Mouse (Mus musculus): Measurements from ENCODE around the gene Arxes2. TPM values are rescaled to one million over a fixed set of nuclear protein-coding genes. Genes with fewer than 3 reads are reported as not detected.

Arxes2 gene
- 6.6 TPM for polyA plus RNA-seq (2014; fragmentation: Illumina TruSeq; extraction: RNeasy Lipid Tissue Mini Kit (QIAGEN cat#74804); ENCODE audit: low replicate concordance)

DNA sequence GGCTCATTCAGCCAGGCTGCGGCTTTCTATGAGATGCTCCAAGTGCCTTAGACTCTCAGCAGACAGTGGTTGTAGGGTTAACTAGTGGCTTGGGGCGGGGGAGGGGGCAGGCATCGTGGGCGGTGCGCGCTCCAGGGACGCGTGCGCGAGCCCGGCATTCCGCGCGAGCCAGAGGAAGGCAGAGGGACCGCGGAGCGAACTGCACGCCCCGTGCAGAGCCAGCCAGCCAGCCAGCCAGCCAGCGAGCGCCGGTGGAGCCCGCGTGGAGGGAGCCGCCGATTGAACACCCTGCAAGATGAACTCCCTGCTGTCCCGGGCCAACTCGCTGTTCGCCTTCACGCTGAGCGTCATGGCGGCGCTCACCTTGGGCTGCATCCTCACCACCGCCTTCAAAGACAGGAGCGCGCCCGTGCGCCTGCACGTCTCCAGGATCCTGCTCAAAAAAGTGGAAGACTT is at the start of gene Arxes2:
Gene Arxes2, plus strand, starts transcription at position 161 of the 456 bp plus-strand sequence.

DNA sequence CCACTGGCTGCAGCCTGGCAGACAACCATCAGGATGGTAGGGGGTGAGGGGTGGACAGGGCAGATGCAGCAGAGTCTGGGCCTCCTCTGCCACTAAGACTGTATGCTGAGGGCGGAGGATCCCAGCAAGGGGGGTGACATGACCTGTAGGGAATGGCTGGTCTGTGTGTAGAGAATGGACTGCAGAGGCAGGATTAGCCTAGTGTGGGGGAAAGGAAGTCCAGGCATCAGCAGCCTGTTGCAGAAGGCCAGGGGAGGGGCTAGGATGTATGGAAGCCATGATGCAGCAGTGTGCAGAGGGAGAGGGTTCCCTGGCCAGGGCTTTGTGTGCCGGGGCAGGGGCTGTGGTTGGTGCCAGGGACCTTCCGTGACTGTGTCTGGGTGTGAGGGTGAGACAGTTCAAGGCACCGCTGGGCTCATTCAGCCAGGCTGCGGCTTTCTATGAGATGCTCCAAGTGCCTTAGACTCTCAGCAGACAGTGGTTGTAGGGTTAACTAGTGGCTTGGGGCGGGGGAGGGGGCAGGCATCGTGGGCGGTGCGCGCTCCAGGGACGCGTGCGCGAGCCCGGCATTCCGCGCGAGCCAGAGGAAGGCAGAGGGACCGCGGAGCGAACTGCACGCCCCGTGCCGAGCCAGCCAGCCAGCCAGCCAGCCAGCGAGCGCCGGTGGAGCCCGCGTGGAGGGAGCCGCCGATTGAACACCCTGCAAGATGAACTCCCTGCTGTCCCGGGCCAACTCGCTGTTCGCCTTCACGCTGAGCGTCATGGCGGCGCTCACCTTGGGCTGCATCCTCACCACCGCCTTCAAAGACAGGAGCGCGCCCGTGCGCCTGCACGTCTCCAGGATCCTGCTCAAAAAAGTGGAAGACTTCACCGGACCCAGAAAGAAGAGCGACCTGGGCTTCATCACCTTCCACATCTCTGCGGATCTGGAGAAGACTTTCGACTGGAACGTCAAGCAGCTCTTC is 39.5 kb downstream of the Arxes2 start, which contains the start of gene Arxes1:
Gene Arxes1, plus strand, starts transcription at position 569 of the 965 bp plus-strand sequence.

Other genes with a start within 250 kb of the Arxes2 start
- 7.4 TPM for gene Bhlhb9, start 196.2 kb upstream of the Arxes2 start, polyA plus RNA-seq (2014; fragmentation: Illumina TruSeq; extraction: RNeasy Lipid Tissue Mini Kit (QIAGEN cat#74804); ENCODE audit: low replicate concordance)
- 2.4 TPM for gene Gprasp2, start 154.8 kb upstream of the Arxes2 start, polyA plus RNA-seq (2014; fragmentation: Illumina TruSeq; extraction: RNeasy Lipid Tissue Mini Kit (QIAGEN cat#74804); ENCODE audit: low replicate concordance)
- 1.0 TPM for gene Arxes1, start 39.5 kb downstream of the Arxes2 start, polyA plus RNA-seq (2014; fragmentation: Illumina TruSeq; extraction: RNeasy Lipid Tissue Mini Kit (QIAGEN cat#74804); ENCODE audit: low replicate concordance)
- 1.9 TPM for gene Bex2, start 74.4 kb downstream of the Arxes2 start, polyA plus RNA-seq (2014; fragmentation: Illumina TruSeq; extraction: RNeasy Lipid Tissue Mini Kit (QIAGEN cat#74804); ENCODE audit: low replicate concordance)
- gene Nxf3, start 91.4 kb downstream of the Arxes2 start, polyA plus RNA-seq (2014; fragmentation: Illumina TruSeq; extraction: RNeasy Lipid Tissue Mini Kit (QIAGEN cat#74804); ENCODE audit: low replicate concordance), result not detected
- gene Bex4, start 145.2 kb downstream of the Arxes2 start, polyA plus RNA-seq (2014; fragmentation: Illumina TruSeq; extraction: RNeasy Lipid Tissue Mini Kit (QIAGEN cat#74804); ENCODE audit: low replicate concordance), result not detected
- 21.4 TPM for gene Tceal8, start 178.5 kb downstream of the Arxes2 start, polyA plus RNA-seq (2014; fragmentation: Illumina TruSeq; extraction: RNeasy Lipid Tissue Mini Kit (QIAGEN cat#74804); ENCODE audit: low replicate concordance)
- gene Tceal5, start 210.1 kb downstream of the Arxes2 start, polyA plus RNA-seq (2014; fragmentation: Illumina TruSeq; extraction: RNeasy Lipid Tissue Mini Kit (QIAGEN cat#74804); ENCODE audit: low replicate concordance), result not detected
- not detected for gene Tceal7, start 221.0 kb downstream of the Arxes2 start, polyA plus RNA-seq (2014; fragmentation: Illumina TruSeq; extraction: RNeasy Lipid Tissue Mini Kit (QIAGEN cat#74804); ENCODE audit: low replicate concordance)
- gene Bex1, start 221.7 kb downstream of the Arxes2 start, polyA plus RNA-seq (2014; fragmentation: Illumina TruSeq; extraction: RNeasy Lipid Tissue Mini Kit (QIAGEN cat#74804); ENCODE audit: low replicate concordance), result 0.74 TPM

Measured in small intestine, adult 10 weeks (tissue).